Mouse (Mus musculus) liver (tissue): ENCODE measurements around the gene Ppm1m.

ENCODE experiments used
- DNase-seq: peaks from one replicate; pipeline ENCODE4 v3.0.0-alpha.2; 2020; ENCODE audit warnings: mixed read lengths

Gene Ppm1m

DNA sequence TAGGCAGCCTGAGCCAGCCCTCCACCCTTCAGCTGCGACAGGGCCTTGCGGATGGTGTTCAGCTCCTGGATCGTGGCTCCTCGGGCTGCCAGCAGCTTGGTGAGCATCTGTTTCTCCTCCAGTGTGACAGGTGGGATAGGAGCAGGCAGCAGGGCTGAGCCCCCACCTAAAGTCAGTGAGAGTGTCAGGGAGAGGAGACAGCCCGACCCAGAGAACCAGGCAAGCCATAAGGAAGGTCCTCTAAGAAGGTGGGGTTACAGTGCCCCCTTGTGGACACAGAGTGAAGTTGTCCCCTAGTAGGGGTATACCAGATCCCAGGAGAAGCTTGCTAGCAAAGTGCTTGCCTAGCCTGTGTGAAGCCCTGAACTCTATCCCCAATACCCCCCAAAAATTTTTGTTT lies 43.1 kb downstream of the Ppm1m start:
- DNase-seq: peak; percentile 61

DNA sequence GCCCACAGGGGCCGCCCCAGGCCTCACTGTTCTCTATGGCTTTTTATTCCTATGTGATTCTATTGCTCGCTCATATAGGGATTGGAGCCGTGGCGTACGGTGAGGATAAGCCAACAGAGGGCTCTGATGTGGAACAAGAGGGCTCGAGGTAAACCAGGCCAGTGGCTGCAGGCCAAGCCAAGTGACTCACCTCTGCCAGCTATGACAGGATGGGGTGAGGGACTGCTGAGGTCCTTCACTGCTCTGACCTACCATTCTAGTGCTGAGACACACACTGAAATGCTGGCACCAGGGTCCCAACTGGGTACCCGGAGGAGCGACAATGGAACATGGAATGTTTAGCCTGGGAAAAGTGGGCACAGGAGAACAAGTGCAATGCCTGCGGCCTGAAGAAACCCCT lies 45.4 kb downstream of the Ppm1m start:
- DNase-seq: no peak

DNA sequence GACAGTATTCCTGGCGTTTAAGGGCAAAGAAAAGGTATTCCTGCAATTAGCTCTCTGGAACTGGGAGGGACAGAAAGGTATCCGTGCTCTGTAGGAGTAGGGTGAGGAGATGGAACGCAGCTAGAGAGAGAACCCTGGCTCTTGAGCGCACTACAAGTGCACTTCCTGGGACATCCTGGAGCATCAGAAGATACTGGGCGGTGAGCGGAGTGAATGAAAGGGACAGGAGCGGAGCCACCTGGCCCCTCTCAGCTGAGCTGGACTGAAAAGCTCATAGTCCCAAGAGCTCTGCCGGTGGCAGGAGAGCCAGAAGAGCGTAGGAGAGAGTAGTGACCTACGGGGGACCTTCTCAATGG lies 50.2 kb downstream of the Ppm1m start:
- no peak for DNase-seq

DNA sequence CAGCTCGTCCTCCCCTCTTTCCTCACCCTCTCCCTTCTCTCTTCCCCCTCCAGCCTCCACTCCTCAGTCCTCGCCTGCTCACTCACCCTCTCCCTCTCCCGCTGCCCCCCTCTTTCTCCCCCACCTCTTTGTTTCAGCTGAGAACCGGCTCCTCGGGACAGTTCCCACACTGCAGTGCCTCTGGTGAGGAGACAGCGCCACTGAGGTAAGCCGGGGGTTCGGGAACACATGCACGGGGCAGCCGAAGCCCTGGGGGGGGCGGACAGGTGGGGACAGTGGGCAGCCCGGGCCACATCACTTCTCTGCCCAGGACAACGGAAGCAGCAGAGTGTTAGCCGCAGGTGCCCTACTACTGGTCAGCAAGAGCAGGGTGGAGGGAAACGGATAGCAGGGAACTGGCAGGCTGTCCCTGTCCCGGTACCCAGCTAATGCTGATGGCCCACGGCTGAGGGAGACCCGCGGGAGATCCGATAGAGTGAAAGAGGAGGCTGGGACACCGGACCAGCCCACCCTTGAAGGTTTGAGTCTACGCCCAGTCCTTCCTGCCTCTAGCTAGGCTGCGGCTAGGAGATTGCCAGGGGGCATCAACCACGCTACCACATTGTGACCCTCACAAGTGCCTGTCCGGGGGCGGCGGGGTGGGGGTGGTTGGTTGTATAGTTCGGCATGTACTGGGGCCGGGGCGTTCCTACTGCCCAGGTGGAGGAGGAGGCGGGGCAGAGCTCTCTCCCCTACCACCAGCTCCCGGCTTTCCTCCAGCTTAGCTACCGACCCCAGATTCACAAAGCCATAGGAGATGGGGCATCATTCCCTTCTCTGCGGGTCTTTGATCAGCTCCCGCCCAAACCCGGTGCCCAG lies 50.8 kb downstream of the Ppm1m start:
- DNase-seq: no peak

DNA sequence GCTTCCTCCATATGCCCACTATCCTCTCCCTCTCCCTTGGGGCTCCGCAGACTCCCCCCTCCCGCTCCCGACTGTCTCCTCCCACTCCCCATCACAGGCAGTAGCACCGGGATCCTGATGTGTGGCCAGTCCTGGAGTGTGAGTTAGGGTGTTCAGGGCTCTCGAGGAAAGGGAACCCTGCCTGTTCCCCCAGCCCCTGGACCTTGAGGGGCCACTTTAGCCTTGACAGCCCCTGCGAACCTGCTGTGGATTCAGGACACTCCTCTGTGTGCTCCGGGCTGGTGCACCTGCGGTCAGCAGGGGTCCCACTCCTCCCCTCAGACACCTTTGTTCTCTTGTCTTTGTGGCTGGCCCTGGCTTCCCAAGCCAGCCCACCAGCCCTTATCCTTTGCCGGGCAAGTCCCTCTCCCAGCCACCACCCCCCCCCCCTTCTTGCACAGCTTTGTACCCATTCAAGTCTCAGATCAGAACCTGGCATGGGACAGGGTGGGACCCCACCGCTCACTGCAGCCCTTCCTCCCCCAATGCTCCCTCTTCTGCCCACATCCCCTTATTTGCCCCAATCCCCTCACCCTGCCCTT lies 51.6 kb downstream of the Ppm1m start:
- DNase-seq: no peak

DNA sequence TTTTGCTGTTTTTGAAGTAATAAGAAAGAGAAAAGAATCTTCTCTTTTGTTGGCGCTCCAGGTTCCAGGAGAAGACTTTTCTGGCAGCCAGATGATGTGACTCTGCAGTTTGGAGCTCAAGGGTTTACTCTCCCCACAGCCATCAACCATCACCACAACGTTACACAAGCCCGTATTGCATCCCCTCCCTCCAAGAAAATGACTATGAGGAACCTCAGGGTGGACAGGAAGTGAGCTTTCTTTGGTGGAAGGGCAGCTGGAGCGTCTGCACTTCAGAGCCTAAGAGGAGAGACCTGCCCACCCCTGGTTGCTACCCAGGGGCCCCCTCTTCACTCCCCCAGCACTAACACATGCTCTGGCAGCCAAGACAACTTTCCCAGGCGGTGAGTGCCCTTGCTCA lies 52.3 kb downstream of the Ppm1m start:
- DNase-seq: no peak

DNA sequence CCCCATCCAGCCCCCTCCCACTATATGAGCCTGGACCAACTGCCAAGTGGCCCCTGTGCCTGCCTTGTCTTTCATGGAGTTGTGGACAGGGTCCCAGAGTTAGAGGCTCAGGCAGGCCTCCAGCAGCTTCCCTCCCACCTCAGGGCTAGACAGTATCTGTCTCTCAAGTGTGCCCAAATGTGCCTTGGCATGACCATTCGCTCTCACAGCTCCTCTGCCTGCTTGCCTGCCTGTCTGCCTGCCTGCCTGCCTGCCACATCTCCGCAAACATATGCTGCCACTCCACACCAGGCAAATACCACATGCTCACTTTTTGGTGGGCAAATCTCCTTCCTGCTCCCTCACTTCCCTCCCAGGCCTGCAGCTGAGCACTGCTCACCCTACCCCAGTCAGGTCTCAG lies 54.0 kb downstream of the Ppm1m start:
- DNase-seq: no peak
